Mouse (Mus musculus) layer of hippocampus, adult 8-10 months (tissue): Measurements from ENCODE around the gene Zfand3. TPM values are rescaled to one million over a fixed set of nuclear protein-coding genes. Genes with fewer than 3 reads are reported as not detected.

Experiments
- DNase-seq, 2 experiments: peaks; one replicate each; pipeline ENCODE4 v3.0.0; 2022; ENCODE audit warnings: low spot score in 2 of 2
- total RNA-seq, 4 experiments: library from RNA; stranded (reverse); gene quantifications; 2 replicates each; pipeline ENCODE4 v1.2.4; 2022

Gene Zfand3
- total RNA-seq, 4 experiments from 2014 or later, result 100 to 122 (median 109) TPM

DNA sequence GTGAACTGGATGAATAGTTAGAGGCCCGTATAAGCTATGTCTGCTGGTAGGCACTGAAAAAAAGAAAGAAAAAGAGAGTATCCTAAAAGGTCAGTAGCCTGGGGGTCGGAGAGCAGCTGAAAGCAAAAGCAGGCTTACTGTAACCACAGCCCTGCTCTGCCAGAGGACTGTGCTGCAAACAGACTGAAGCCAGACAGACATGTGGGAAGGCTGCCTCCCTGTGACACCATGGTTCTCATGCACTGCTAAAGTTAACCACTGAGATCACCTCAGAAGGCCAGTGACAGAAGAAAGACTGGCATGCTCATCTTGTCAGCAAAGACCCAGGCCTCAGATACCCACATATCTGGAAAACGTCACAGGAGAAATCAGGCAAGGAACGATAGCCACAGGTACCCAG is 253.9 kb downstream of the Zfand3 start:
- no peak for DNase-seq

DNA sequence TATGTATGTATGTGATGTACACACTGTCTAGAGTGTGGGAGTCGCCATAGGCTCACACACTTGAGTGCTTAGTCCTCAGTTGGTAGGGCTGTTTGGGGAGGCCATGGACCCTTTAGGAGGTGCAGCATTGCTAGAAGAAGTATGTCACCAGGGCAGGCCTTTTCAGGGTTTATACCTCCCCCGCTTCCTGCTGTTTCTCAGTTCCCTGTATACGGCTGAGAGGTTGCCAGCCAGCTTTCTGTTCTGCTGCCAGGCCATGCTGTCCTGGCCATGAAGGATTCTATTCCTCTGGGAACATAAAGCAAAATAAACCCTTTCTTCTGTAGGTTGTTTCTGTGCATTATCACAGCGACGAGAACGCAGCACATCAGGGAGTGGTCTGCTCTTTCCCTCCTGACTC is 255.4 kb downstream of the Zfand3 start:
- DNase-seq, result no peak

Other genes starting within 250 kb of the Zfand3 start
- gene Mdga1, start 34.6 kb upstream of the Zfand3 start, total RNA-seq, result 10 to 100 TPM; 51.9 to 62.7 (median 57.1) TPM